Mouse (Mus musculus) cerebellum, adult 9-10 months (tissue): ENCODE measurements around the gene Gm11992.
A peak's percentile ranks its signal among the peaks of the same experiment; 100 is the strongest.

Experiments
- DNase-seq: peaks from one replicate; pipeline ENCODE4 v3.0.0; 2022

Gm11992 gene

GRCm38 (mm10) chr11:9048011-9048702 lies at the start of gene Gm11992:
Gene Gm11992 (plus strand): TSS chr11:9048594.
- peak; percentile 26 for DNase-seq

- no peak for DNase-seq
Measured at GRCm38 (mm10) chr11:9008761-9009160, 39.6 kb upstream of the Gm11992 start.

- no peak for DNase-seq
Measured at GRCm38 (mm10) chr11:9010416-9010815, 38.0 kb upstream of the Gm11992 start.

- DNase-seq = peak; percentile 87
Measured at GRCm38 (mm10) chr11:9010853-9011339, 37.5 kb upstream of the Gm11992 start, which contains the start of gene Hus1. Gene Hus1 (minus strand): TSS chr11:9011191.

GRCm38 (mm10) chr11:9011348-9011747 lies 37.0 kb upstream of the Gm11992 start:
- no peak for DNase-seq

GRCm38 (mm10) chr11:9014740-9015139 lies 33.7 kb upstream of the Gm11992 start:
- DNase-seq = no peak

GRCm38 (mm10) chr11:9018491-9019267 lies 29.7 kb upstream of the Gm11992 start:
- DNase-seq = no peak

GRCm38 (mm10) chr11:9020207-9020606 lies 28.2 kb upstream of the Gm11992 start:
- no peak for DNase-seq

- no peak for DNase-seq
Measured at GRCm38 (mm10) chr11:9024782-9025181, 23.6 kb upstream of the Gm11992 start.

- DNase-seq = no peak
Measured at GRCm38 (mm10) chr11:9025211-9025610, 23.2 kb upstream of the Gm11992 start.

GRCm38 (mm10) chr11:9031530-9031929 lies 16.9 kb upstream of the Gm11992 start:
- no peak for DNase-seq

- no peak for DNase-seq
Measured at GRCm38 (mm10) chr11:9046546-9046945, 1.8 kb upstream of the Gm11992 start.

- DNase-seq = no peak
Measured at GRCm38 (mm10) chr11:9047044-9047443, 1.4 kb upstream of the Gm11992 start.

GRCm38 (mm10) chr11:9048703-9049060 lies 288 bp downstream of the Gm11992 start, which contains the start of gene Sun3:
Gene Sun3 (minus strand): TSS chr11:9048991.
- DNase-seq = no peak

- no peak for DNase-seq
Measured at GRCm38 (mm10) chr11:9050241-9050640, 1.8 kb downstream of the Gm11992 start.

GRCm38 (mm10) chr11:9051895-9052294 lies 3.5 kb downstream of the Gm11992 start:
- DNase-seq = no peak

- DNase-seq = no peak
Measured at GRCm38 (mm10) chr11:9056937-9057336, 8.5 kb downstream of the Gm11992 start.

GRCm38 (mm10) chr11:9057711-9058110 lies 9.3 kb downstream of the Gm11992 start:
- DNase-seq = no peak

- DNase-seq = no peak
Measured at GRCm38 (mm10) chr11:9060029-9060428, 11.6 kb downstream of the Gm11992 start.

GRCm38 (mm10) chr11:9060484-9060883 lies 12.1 kb downstream of the Gm11992 start:
- no peak for DNase-seq

- DNase-seq = no peak
Measured at GRCm38 (mm10) chr11:9076444-9076843, 28.1 kb downstream of the Gm11992 start.

GRCm38 (mm10) chr11:9113189-9113588 lies 64.8 kb downstream of the Gm11992 start:
- DNase-seq = no peak

- DNase-seq = no peak
Measured at GRCm38 (mm10) chr11:9115367-9116120, 67.2 kb downstream of the Gm11992 start.
